Mouse (Mus musculus) common myeloid progenitor, adult 5-6 weeks (primary cell): ENCODE measurements at regions not wholly inside any gene's neighbourhood (a gene's known extent, or its start where the extent isn't known, plus 50 kb on each side); places are given as distances from the start of the nearest gene placed in this dataset.
A peak's percentile ranks its signal among the peaks of the same experiment; 100 is the strongest.

Source experiments
- ATAC-seq: replicated peaks from 2 replicates; pipeline ENCODE4 v1.8.0; 2016; ENCODE audit warnings: low read depth, mild to moderate bottlenecking, moderate TSS enrichment, inconsistent platforms; ENCODE audit not compliant: poor library complexity, severe bottlenecking

GRCm38 (mm10) chr10:9210646-9211045, 324.8 kb upstream of the Sash1 start:
- no peak for ATAC-seq

GRCm38 (mm10) chr10:9204096-9204495, 318.2 kb upstream of the Sash1 start:
- no peak for ATAC-seq

- no peak for ATAC-seq
Measured at GRCm38 (mm10) chr10:9203323-9203722, 317.5 kb upstream of the Sash1 start.

GRCm38 (mm10) chr10:9202922-9203321, 317.1 kb upstream of the Sash1 start:
- ATAC-seq: no peak

GRCm38 (mm10) chr10:9174997-9175396, 289.1 kb upstream of the Sash1 start:
- 0 out of 2 replicates have a peak, but pooled peaks have one; percentile 50 for ATAC-seq

- ATAC-seq: no peak
Measured at GRCm38 (mm10) chr10:9173509-9173908, 287.6 kb upstream of the Sash1 start.

- no peak for ATAC-seq
Measured at GRCm38 (mm10) chr10:9168725-9169124, 282.9 kb upstream of the Sash1 start.

GRCm38 (mm10) chr10:9166017-9166416, 280.1 kb upstream of the Sash1 start:
- ATAC-seq: no peak

GRCm38 (mm10) chr10:9165598-9165997, 279.7 kb upstream of the Sash1 start:
- no peak for ATAC-seq

- ATAC-seq: no peak
Measured at GRCm38 (mm10) chr10:9164333-9164732, 278.5 kb upstream of the Sash1 start.

GRCm38 (mm10) chr10:9161597-9161996, 275.7 kb upstream of the Sash1 start:
- ATAC-seq: no peak

- no peak for ATAC-seq
Measured at GRCm38 (mm10) chr10:9157299-9158215, 271.7 kb upstream of the Sash1 start.

- peak; percentile 25; the same call in 1 of the 2 replicates for ATAC-seq
Measured at GRCm38 (mm10) chr10:9136099-9136498, 250.2 kb upstream of the Sash1 start.

GRCm38 (mm10) chr10:9134293-9135021, 248.6 kb upstream of the Sash1 start:
- no peak for ATAC-seq

GRCm38 (mm10) chr10:9130061-9130460, 244.2 kb upstream of the Sash1 start:
- no peak for ATAC-seq

- no peak for ATAC-seq
Measured at GRCm38 (mm10) chr10:9119249-9119648, 233.4 kb upstream of the Sash1 start.

GRCm38 (mm10) chr10:9117648-9118551, 232.0 kb upstream of the Sash1 start:
- ATAC-seq: no peak

- no peak for ATAC-seq
Measured at GRCm38 (mm10) chr10:9117134-9117533, 231.3 kb upstream of the Sash1 start.

GRCm38 (mm10) chr10:9113706-9114105, 227.8 kb upstream of the Sash1 start:
- no peak for ATAC-seq

GRCm38 (mm10) chr10:9111051-9111450, 225.2 kb upstream of the Sash1 start:
- no peak for ATAC-seq
